Mouse (Mus musculus) MEL (cell line): Measurements from ENCODE around the gene Crat. TPM values are rescaled to one million over a fixed set of nuclear protein-coding genes. Genes with fewer than 3 reads are reported as not detected.

ENCODE experiments used
- DNase-seq: peaks from one replicate; pipeline ENCODE4 v3.0.0; 2011; ENCODE audit warnings: low read depth, low spot score
- H3K27ac ChIP-seq: 2 replicates; pipeline ENCODE4 v1.5.1; 2012; ENCODE audit warnings: low read depth, mild to moderate bottlenecking, control low read depth, low read length, moderate library complexity; ENCODE audit not compliant: control insufficient read depth
- H3K27me3 ChIP-seq, 2 experiments: fragments of 150-350 bp in 1 of 2; sonication (generic) in 1 of 2; 2 replicates each; pipeline ENCODE4 v1.6.1; 2012; ENCODE audit warnings: low read length in 2 of 2, mild to moderate bottlenecking in 2 of 2, improper control_type of control experiment in 1 of 2, moderate library complexity in 1 of 2; ENCODE audit not compliant: insufficient read depth in 2 of 2, control insufficient read depth in 1 of 2
- H3K36me3 ChIP-seq, 2 experiments: 2 replicates each; pipeline ENCODE4 v1.6.1; 2012 to 2014; ENCODE audit warnings: low read length in 2 of 2, improper control_type of control experiment in 1 of 2, inconsistent platforms in 1 of 2, mild to moderate bottlenecking in 1 of 2; ENCODE audit not compliant: insufficient read depth in 2 of 2, control insufficient read depth in 1 of 2
- H3K4me1 ChIP-seq, 2 experiments: fragments of 150-350 bp in 1 of 2; sonication (generic) in 1 of 2; 2 replicates each; pipeline ENCODE4 v1.6.1; 2012; ENCODE audit warnings: low read length in 2 of 2, improper control_type of control experiment in 1 of 2, mild to moderate bottlenecking in 1 of 2; ENCODE audit not compliant: insufficient read depth in 2 of 2, control insufficient read depth in 1 of 2
- H3K4me3 ChIP-seq, 2 experiments: fragments of 150-350 bp in 1 of 2; sonication (generic) in 1 of 2; 2 replicates each; pipeline ENCODE4 v1.5.1; 2012; ENCODE audit warnings: low read depth in 2 of 2, low read length in 2 of 2, mild to moderate bottlenecking in 2 of 2, moderate library complexity in 2 of 2, control low read depth in 1 of 2, improper control_type of control experiment in 1 of 2; ENCODE audit not compliant: control insufficient read depth in 1 of 2, insufficient read depth in 1 of 2
- H3K79me2 ChIP-seq: 2 replicates; pipeline ENCODE4 v1.6.1; 2012; ENCODE audit warnings: mild to moderate bottlenecking, low read length, moderate library complexity; ENCODE audit not compliant: control insufficient read depth, poor library complexity, insufficient read depth
- H3K9ac ChIP-seq: 2 replicates; pipeline ENCODE4 v1.6.1; 2012; ENCODE audit warnings: low read depth, mild to moderate bottlenecking, control low read depth, low read length, moderate library complexity; ENCODE audit not compliant: control insufficient read depth, poor library complexity, severe bottlenecking
- H3K9me3 ChIP-seq: fragments of 150-350 bp; sonication (generic); replicated peaks from 2 replicates; pipeline ENCODE4 v1.6.1; 2012; ENCODE audit warnings: mild to moderate bottlenecking, low read length, improper control_type of control experiment, moderate library complexity; ENCODE audit not compliant: insufficient read depth
- BHLHE40 ChIP-seq: IDR thresholded peaks from 2 replicates; pipeline ENCODE4 v1.6.1; 2012; ENCODE audit warnings: low read depth, mild to moderate bottlenecking, inconsistent platforms, low read length, improper control_type of control experiment, borderline replicate concordance
- CTCF ChIP-seq, 3 experiments: IDR thresholded peaks in 2 of 3; conservative IDR thresholded peaks in 1 of 3; 2 replicates each; pipeline ENCODE4 v1.5.1; 2011 to 2012; ENCODE audit warnings: low read length in 3 of 3, low read depth in 2 of 3, mild to moderate bottlenecking in 2 of 3, improper control_type of control experiment in 1 of 3, inconsistent platforms in 1 of 3, mixed read lengths in 1 of 3, moderate library complexity in 1 of 3; ENCODE audit not compliant: control insufficient read depth in 1 of 3, insufficient read depth in 1 of 3, poor library complexity in 1 of 3, severe bottlenecking in 1 of 3
- E2F4 ChIP-seq: IDR thresholded peaks from 2 replicates; pipeline ENCODE4 v1.6.1; 2011; ENCODE audit warnings: low read depth, low read length, improper control_type of control experiment, borderline replicate concordance
- EP300 ChIP-seq, 2 experiments: IDR thresholded peaks; 2 replicates each; pipeline ENCODE4 v1.6.1; 2011; ENCODE audit warnings: improper control_type of control experiment in 2 of 2, low read length in 2 of 2, low read depth in 1 of 2, mild to moderate bottlenecking in 1 of 2
- ETS1 ChIP-seq: IDR thresholded peaks from 2 replicates; pipeline ENCODE4 v1.6.1; 2012; ENCODE audit warnings: low read depth, mild to moderate bottlenecking, inconsistent platforms, low read length, improper control_type of control experiment, moderate library complexity
- GABPA ChIP-seq: IDR thresholded peaks from 2 replicates; pipeline ENCODE4 v1.6.1; 2012; ENCODE audit warnings: low read depth, mild to moderate bottlenecking, inconsistent platforms, low read length, improper control_type of control experiment, moderate library complexity
- JUND ChIP-seq: IDR thresholded peaks from 2 replicates; pipeline ENCODE4 v1.6.1; 2011; ENCODE audit warnings: low read depth, mild to moderate bottlenecking, improper control_type of control experiment, low read length
- KAT2A ChIP-seq: conservative IDR thresholded peaks from 2 replicates; pipeline ENCODE4 v1.6.1; 2012; ENCODE audit warnings: low read depth, low read length, improper control_type of control experiment, inconsistent platforms
- MAZ ChIP-seq: IDR thresholded peaks from 2 replicates; pipeline ENCODE4 v1.6.1; 2012; ENCODE audit warnings: low read depth, mild to moderate bottlenecking, inconsistent platforms, low read length, improper control_type of control experiment
- MEF2A ChIP-seq: IDR thresholded peaks from 2 replicates; pipeline ENCODE4 v1.6.1; 2014; ENCODE audit warnings: low read depth, mild to moderate bottlenecking, inconsistent platforms, low read length, improper control_type of control experiment; ENCODE audit not compliant: poor library complexity, insufficient replicate concordance, severe bottlenecking; ENCODE audit errors: extremely low read depth
- MYB ChIP-seq: IDR thresholded peaks from 2 replicates; pipeline ENCODE4 v1.6.1; 2011; ENCODE audit warnings: mild to moderate bottlenecking, low read depth, low read length, improper control_type of control experiment
- MYC ChIP-seq: IDR thresholded peaks from 2 replicates; pipeline ENCODE4 v1.6.1; 2011; ENCODE audit warnings: low read depth, mild to moderate bottlenecking, low read length, improper control_type of control experiment, moderate library complexity
- RAD21 ChIP-seq: IDR thresholded peaks from 2 replicates; pipeline ENCODE4 v1.6.1; 2011; ENCODE audit warnings: mild to moderate bottlenecking, low read depth, low read length, improper control_type of control experiment
- RCOR1 ChIP-seq: IDR thresholded peaks from 2 replicates; pipeline ENCODE4 v1.6.1; 2012; ENCODE audit warnings: low read depth, mild to moderate bottlenecking, inconsistent platforms, low read length, improper control_type of control experiment
- ZC3H11A ChIP-seq: IDR thresholded peaks from 2 replicates; pipeline ENCODE4 v1.6.1; 2012; ENCODE audit warnings: low read depth, mild to moderate bottlenecking, inconsistent platforms, low read length, improper control_type of control experiment
- polyA plus RNA-seq, 2 experiments: library from polyadenylated mRNA; stranded (reverse) in 1 of 2; unstranded in 1 of 2; fragments of >175 nt in 1 of 2; fragments of >200 nt in 1 of 2; gene quantifications; 2 replicates each; pipeline versions ENCODE4 v1.2.1 to v1.2.4; 2012; ENCODE audit warnings: low replicate concordance in 2 of 2, low read depth in 1 of 2; ENCODE audit not compliant: insufficient read length in 2 of 2, insufficient read depth in 1 of 2, missing spikeins in 1 of 2
- total RNA-seq: library from RNA; depleted of rRNA; stranded (reverse); fragments of 300-350 nt; gene quantifications from 2 replicates; pipeline ENCODE4 v1.2.3, GENCODE M21; 2012

Crat gene
- total and polyA plus RNA-seq, 3 experiments, result 22.0 to 93.9 TPM; not detected in 1

DNA sequence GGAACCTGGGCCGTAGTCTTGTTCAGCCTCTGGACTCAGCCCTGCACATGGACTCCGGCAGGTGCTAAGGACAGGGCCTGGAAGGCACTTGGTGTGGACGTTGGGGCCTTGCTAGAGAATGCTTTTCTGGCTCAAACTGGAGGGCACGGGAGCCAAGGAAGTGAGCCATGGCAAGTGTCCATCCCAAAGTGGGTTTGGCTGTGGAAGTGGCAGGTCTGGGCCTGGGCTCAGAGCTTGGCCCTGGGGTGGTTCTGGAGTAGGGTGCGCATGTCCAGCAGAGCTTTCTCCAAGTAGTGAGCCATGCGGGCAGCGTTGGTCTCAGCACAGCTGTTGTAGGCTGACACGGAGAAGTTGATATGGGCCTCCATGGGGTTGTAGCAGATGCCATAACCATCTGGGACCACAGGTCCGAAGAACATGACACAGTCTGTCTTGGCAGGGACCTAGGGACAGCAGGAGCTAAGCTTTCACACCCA is 13.2 kb downstream of the Crat start:
- Histone ChIP-seq H3K4me1 (no peaks in the 10 kb centered on the region), H3K27ac (no peak overlapping the region), H3K27me3 (no peaks in the 10 kb centered on the region), H3K9me3 (no peaks in the 10 kb centered on the region), H3K4me3 (no peak overlapping the region), H3K9ac (no peak overlapping the region), H3K36me3 (peaks cover 0 to 2% of the 10 kb centered on the region in 2 experiments; a peak in 2 of 4 replicates), H3K79me2 (no peaks in the 10 kb centered on the region)
- no peak for DNase-seq
- TF ChIP-seq RCOR1 (no peak), KAT2A (no peak), MAZ (no peak), BHLHE40 (no peak), JUND (no peak), MYC (no peak), GABPA (no peak), E2F4 (no peak)

- Histone ChIP-seq H3K36me3 (peaks cover 0 to 2% of the 10 kb centered on the region in 2 experiments; a peak in 2 of 4 replicates), H3K4me1 (no peaks in the 10 kb centered on the region)
- TF ChIP-seq GABPA (no peak), MEF2A (no peak), BHLHE40 (no peak), MYB (no peak), RAD21 (no peak), ETS1 (no peak), CTCF (IDR thresholded peaks at IDR 0.05 in 2 of 3, conservative IDR thresholded peaks at IDR 0.05 in 1 of 3; ENCODE audit: control insufficient read depth in 1 of 3, insufficient read depth in 1 of 3, low read depth in 2 of 3, low read length in 3 of 3, poor library complexity in 1 of 3, severe bottlenecking in 1 of 3) (no peak), ZC3H11A (no peak), EP300 (IDR thresholded peaks at IDR 0.05; ENCODE audit: low read depth in 1 of 2, low read length in 2 of 2) (no peak)
Observed at GRCm38 (mm10) chr2:30401581-30401980, 14.0 kb downstream of the Crat start.

More at GRCm38 (mm10) chr2:30401581-30401980, 14.0 kb downstream of the Crat start:
- H3K9ac ChIP-seq, result no peak overlapping the region
- no peaks in the 10 kb centered on the region for H3K79me2 ChIP-seq
- no peak for DNase-seq
- no peaks in the 10 kb centered on the region for H3K9me3 ChIP-seq
- H3K27me3 ChIP-seq, result no peaks in the 10 kb centered on the region
- H3K4me3 ChIP-seq, result no peak overlapping the region
- no peak overlapping the region for H3K27ac ChIP-seq
